Mouse (Mus musculus) lung, adult 2 months (tissue): ENCODE results near the gene Ankrd28.

ENCODE experiments used
- CTCF ChIP-seq: fragments of 200-500 bp; IDR thresholded peaks from 2 replicates; pipeline ENCODE4 v1.5.1; 2011; ENCODE audit warnings: mild to moderate bottlenecking, low read length, control low read depth; ENCODE audit not compliant: insufficient read depth
- POLR2A ChIP-seq: fragments of 200-500 bp; IDR thresholded peaks from 2 replicates; pipeline ENCODE4 v1.6.1; 2011; ENCODE audit warnings: low read depth, mild to moderate bottlenecking, control low read depth, low read length, borderline replicate concordance; ENCODE audit errors: extremely low read depth

- no peak for TF ChIP-seq CTCF
- TF ChIP-seq POLR2A: peak; percentile 21; the same call in 1 of the 2 replicates
These were observed 161.3 kb downstream of the Ankrd28 start for GRCm38 (mm10) chr14:31669161-31669611.
